ENCODE assay signal across 12 mouse cellular contexts in genomic region chr12:112237061-112237490, GRCm38 (mm10).
DNase-seq lines count a peak whose midpoint lies in the region; ATAC-seq and TF ChIP-seq lines count a peak whose summit lies in the region.
"Had no signal": no experiment of that assay in that cellular context is flagged by ENCODE, and none has a peak within 500 bp of the region (broad histone marks: within the 10 kb centered on the region; RNA-seq: fewer than 3 reads in every experiment).

No protein-coding gene starts in this region.

- H3K27ac ChIP-seq in forebrain, embryonic 10.5 days = peak overlapping the region; percentile 86
- H3K27ac ChIP-seq in forebrain, embryonic 15.5 days (replicated peaks) = no peak overlapping the region
- 0 out of 2 replicates have a peak overlapping the region, but pooled peaks have one; percentile 33 for H3K27ac ChIP-seq in limb, embryonic 14.5 days (replicated peaks; ENCODE audit: low read depth, low read length)
- H3K27ac ChIP-seq in layer of hippocampus, adult 2 months = no peak overlapping the region
- H3K27ac ChIP-seq: heart, embryonic 15.5 days; liver, embryonic 12.5 days had no signal

- no peaks in the 10 kb centered on the region for H3K36me3 ChIP-seq in forebrain, embryonic 10.5 days (replicated peaks)
- no peaks in the 10 kb centered on the region for H3K36me3 ChIP-seq in forebrain, embryonic 15.5 days
- no peaks in the 10 kb centered on the region for H3K36me3 ChIP-seq in limb, embryonic 14.5 days (ENCODE audit: control insufficient read depth, insufficient read depth, low read length)
- H3K36me3 ChIP-seq: heart, embryonic 15.5 days; liver, embryonic 12.5 days had no signal

- WGBS in forebrain, embryonic 10.5 days = 58% methylated on average over 13 of the region's 13 CpGs
- 51% methylated on average over 13 of the region's 13 CpGs for WGBS in forebrain, embryonic 15.5 days
- 3% methylated on average over 13 of the region's 13 CpGs for WGBS in limb, embryonic 14.5 days

- H3K9me3 ChIP-seq in forebrain, embryonic 10.5 days = no peaks in the 10 kb centered on the region
- H3K9me3 ChIP-seq in forebrain, embryonic 15.5 days = no peaks in the 10 kb centered on the region
- no peaks in the 10 kb centered on the region for H3K9me3 ChIP-seq in limb, embryonic 14.5 days (ENCODE audit: control insufficient read depth, low read length)
- H3K9me3 ChIP-seq: heart, embryonic 15.5 days; liver, embryonic 12.5 days; megakaryocyte, embryonic 14.5 days had no signal

- no peak overlapping the region for H3K4me2 ChIP-seq in forebrain, embryonic 15.5 days (replicated peaks)
- peak overlapping the region; percentile 36 for H3K4me2 ChIP-seq in limb, embryonic 14.5 days (replicated peaks; ENCODE audit: low read depth, low read length, severe bottlenecking)
- H3K4me2 ChIP-seq: heart, embryonic 15.5 days; liver, embryonic 12.5 days had no signal

- ATAC-seq in forebrain, embryonic 15.5 days (replicated peaks) = no peak
- peak; percentile 88 for ATAC-seq in limb, embryonic 14.5 days (ENCODE audit: low FRiP score, low read depth)
- ATAC-seq in frontal cortex, adult (ENCODE audit: low TSS enrichment) = no peak
- ATAC-seq: liver, embryonic 12.5 days had no signal

- no peak for TF ChIP-seq CTCF in layer of hippocampus, adult 2 months (conservative IDR thresholded peaks at IDR 0.05)

- peaks cover 51% of the 10 kb centered on the region for H3K27me3 ChIP-seq in forebrain, embryonic 10.5 days (ENCODE audit: poor library complexity, severe bottlenecking)
- H3K27me3 ChIP-seq in forebrain, embryonic 15.5 days = no peaks in the 10 kb centered on the region
- no peaks in the 10 kb centered on the region; the same call in 1 of the 2 replicates for H3K27me3 ChIP-seq in limb, embryonic 14.5 days (ENCODE audit: control insufficient read depth, insufficient read depth, low read length)

- peaks cover 86% of the 10 kb centered on the region for H3K4me1 ChIP-seq in forebrain, embryonic 10.5 days
- peaks cover 41% of the 10 kb centered on the region for H3K4me1 ChIP-seq in forebrain, embryonic 15.5 days
- H3K4me1 ChIP-seq in limb, embryonic 14.5 days (ENCODE audit: control insufficient read depth, insufficient read depth, low read length) = peaks cover 45% of the 10 kb centered on the region
- H3K4me1 ChIP-seq: liver, embryonic 12.5 days; megakaryocyte, embryonic 14.5 days had no signal

- DNase-seq in forebrain, embryonic 10.5 days (ENCODE audit: extremely low spot score, low spot score) = no peak
- peak; percentile 9 to 16 for DNase-seq in kidney, adult 8-10 months
- DNase-seq in kidney, adult 18-20 months = no peak
- peak; percentile 82 for DNase-seq in forelimb bud, embryonic 11.5 days (ENCODE audit: low read depth, low spot score)
- DNase-seq in limb, embryonic 14.5 days (ENCODE audit: low spot score) = peak; percentile 90
- DNase-seq in layer of hippocampus, adult 2 months (ENCODE audit: low spot score in 2 of 2) = no peak

- H3K4me3 ChIP-seq in forebrain, embryonic 10.5 days = no peak overlapping the region
- H3K4me3 ChIP-seq in forebrain, embryonic 15.5 days = no peak overlapping the region
- no peak overlapping the region for H3K4me3 ChIP-seq in limb, embryonic 14.5 days (replicated peaks; ENCODE audit: low read length)
- H3K4me3 ChIP-seq in layer of hippocampus, adult 2 months = no peak overlapping the region
- H3K4me3 ChIP-seq: erythroblast, embryonic 14.5 days; heart, embryonic 15.5 days; liver, embryonic 12.5 days; megakaryocyte, embryonic 14.5 days had no signal

- H3K9ac ChIP-seq in forebrain, embryonic 15.5 days (replicated peaks) = no peak overlapping the region
- no peak overlapping the region for H3K9ac ChIP-seq in limb, embryonic 14.5 days (ENCODE audit: low read depth, low read length, severe bottlenecking)
- H3K9ac ChIP-seq: heart, embryonic 15.5 days; liver, embryonic 12.5 days had no signal

- no peak for TF ChIP-seq POLR2A in limb, embryonic 14.5 days (IDR thresholded peaks at IDR 0.05; ENCODE audit: borderline replicate concordance, extremely low read depth, insufficient read depth, insufficient read length)

Comparison
In these comparisons a context has a peak if more than half of its experiments do, and no peak if none do; other contexts are left out.
1. DNase-seq: peak in kidney, adult 8-10 months (2 of 2), forelimb bud, embryonic 11.5 days (single experiment) and limb, embryonic 14.5 days (single experiment); none in forebrain, embryonic 10.5 days (single experiment), kidney, adult 18-20 months (single experiment) and layer of hippocampus, adult 2 months (0 of 2).
2. H3K27ac ChIP-seq: peak in forebrain, embryonic 10.5 days (single experiment) and limb, embryonic 14.5 days (single experiment); none in forebrain, embryonic 15.5 days (single experiment) and layer of hippocampus, adult 2 months (single experiment).